Mouse (Mus musculus) liver, embryonic 14.5 days (tissue): ENCODE data around the gene Kcnq1. TPM values are rescaled to one million over a fixed set of nuclear protein-coding genes. Genes with fewer than 3 reads are reported as not detected.
A peak's percentile ranks its signal among the peaks of the same experiment; 100 is the strongest.

ENCODE experiments used
- ATAC-seq: fragments of 200-750 bp; cut with Nextera tagmentation; 2 replicates; pipeline ENCODE4 v1.8.0; 2017; ENCODE audit warnings: moderate number of reproducible peaks, mild to moderate bottlenecking, moderate library complexity; ENCODE audit not compliant: insufficient read depth
- DNase-seq, 3 experiments: peaks; one replicate each; pipeline ENCODE4 v3.0.0-alpha.2; 2012 to 2013; ENCODE audit warnings: low read depth in 3 of 3, low spot score in 3 of 3
- H3K27ac ChIP-seq: fragments of 300-500 bp; sonication (generic); 2 replicates; pipeline ENCODE4 v1.5.1; 2014; ENCODE audit warnings: moderate library complexity, mild to moderate bottlenecking, control low read depth, inconsistent platforms
- H3K27me3 ChIP-seq: fragments of 300-500 bp; sonication (generic); 2 replicates; pipeline ENCODE4 v1.6.1; 2014; ENCODE audit warnings: mild to moderate bottlenecking, low read length, moderate library complexity; ENCODE audit not compliant: control insufficient read depth, insufficient read depth
- H3K36me3 ChIP-seq: fragments of 300-500 bp; sonication (generic); replicated peaks from 2 replicates; pipeline ENCODE4 v1.6.1; 2014; ENCODE audit warnings: low read depth; ENCODE audit not compliant: control insufficient read depth, insufficient read depth
- H3K4me1 ChIP-seq, 2 experiments: fragments of 200-500 bp in 1 of 2; fragments of 300-500 bp in 1 of 2; sonication (generic) in 1 of 2; replicated peaks; 2 replicates each; pipeline ENCODE4 v1.6.1; 2012 to 2014; ENCODE audit warnings: antibody characterized with exemption in 1 of 2, inconsistent platforms in 1 of 2, low read length in 1 of 2; ENCODE audit not compliant: control insufficient read depth in 2 of 2, insufficient read depth in 2 of 2
- H3K4me2 ChIP-seq: fragments of 300-500 bp; sonication (generic); 2 replicates; pipeline ENCODE4 v1.6.1; 2014; ENCODE audit warnings: low read depth, mild to moderate bottlenecking, control low read depth, moderate library complexity
- H3K4me3 ChIP-seq, 2 experiments: fragments of 200-500 bp in 1 of 2; fragments of 300-500 bp in 1 of 2; sonication (generic) in 1 of 2; 2 replicates each; pipeline ENCODE4 v1.5.1; 2012 to 2014; ENCODE audit warnings: low read depth in 2 of 2, low read length in 2 of 2, mild to moderate bottlenecking in 2 of 2, control low read depth in 1 of 2, inconsistent platforms in 1 of 2, moderate library complexity in 1 of 2; ENCODE audit not compliant: insufficient read depth in 1 of 2
- H3K9ac ChIP-seq: fragments of 300-500 bp; sonication (generic); replicated peaks from 2 replicates; pipeline ENCODE4 v1.6.1; 2014; ENCODE audit warnings: mild to moderate bottlenecking, control low read depth, moderate library complexity
- H3K9me3 ChIP-seq: fragments of 300-500 bp; sonication (generic); 2 replicates; pipeline ENCODE4 v1.6.1; 2016; ENCODE audit warnings: low read length, mixed read lengths; ENCODE audit not compliant: control insufficient read depth
- CTCF ChIP-seq: IDR thresholded peaks from 2 replicates; pipeline ENCODE4 v1.5.1; 2016; ENCODE audit warnings: antibody characterized with exemption, low read depth, control low read depth
- EP300 ChIP-seq: IDR thresholded peaks from 2 replicates; pipeline ENCODE4 v1.6.1; 2016; ENCODE audit warnings: antibody characterized with exemption, low read depth
- WGBS: fragments of 180-500 bp; shearing (Covaris S2); extraction: QIAGEN DNeasy Blood & Tissue Kit; methylation state at CpG from one replicate; pipeline ENCODE4 v1.1.7; 2014; ENCODE audit not compliant: insufficient replicate concordance; 5-methylcytosine and 5-hydroxymethylcytosine counted together
- polyA plus RNA-seq, 2 experiments: library from polyadenylated mRNA; depleted of rRNA in 1 of 2; stranded (reverse) in 1 of 2; unstranded in 1 of 2; fragments of >200 nt; fragmentation: Nextera tagmentation in 1 of 2; extraction: Ambion mirVana in 1 of 2; gene quantifications; 2 replicates each; pipeline versions ENCODE4 v1.2.1 to v1.2.3; 2012 to 2014

Gene Kcnq1
- polyA plus RNA-seq, 2 experiments = 0.12 to 0.41 TPM

DNA sequence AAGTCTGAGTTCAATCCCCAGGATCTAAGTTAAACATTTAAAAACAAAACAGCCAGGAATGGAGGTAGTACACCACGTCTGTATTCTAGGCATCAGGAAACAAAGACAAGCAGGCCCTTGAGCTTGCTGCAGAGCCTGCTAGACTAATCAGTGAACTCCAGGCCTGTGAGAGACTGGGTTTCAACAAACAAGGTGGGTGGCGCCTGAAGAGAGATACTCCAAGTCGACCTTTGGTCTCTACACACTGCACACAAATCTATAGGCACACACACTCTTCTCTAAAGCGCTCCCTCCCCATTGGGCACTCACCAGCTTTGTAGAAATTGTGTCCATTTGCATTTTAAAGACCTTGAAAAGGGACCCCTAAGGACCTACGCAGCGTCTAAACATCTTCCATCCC lies 294.4 kb downstream of the Kcnq1 start:
- Histone ChIP-seq H3K27ac (no peak overlapping the region), H3K36me3 (no peaks in the 10 kb centered on the region), H3K9ac (no peak overlapping the region), H3K9me3 (no peaks in the 10 kb centered on the region), H3K4me2 (no peak overlapping the region), H3K4me3 (no peak overlapping the region), H3K27me3 (no peaks in the 10 kb centered on the region), H3K4me1 (peaks cover 0 to 4% of the 10 kb centered on the region in 2 experiments; a peak in 2 of 4 replicates)
- WGBS = 41% methylated on average over 6 of the region's 6 CpGs
- no peak for TF ChIP-seq EP300
- TF ChIP-seq CTCF = no peak
- ATAC-seq = peak; percentile 51
- DNase-seq = peak; percentile 7 to 17 (median 12)

- TF ChIP-seq EP300 (no peak), CTCF (no peak)
- Histone ChIP-seq H3K4me3 (no peak overlapping the region), H3K4me1 (peaks cover 0 to 4% of the 10 kb centered on the region in 2 experiments; a peak in 2 of 4 replicates), H3K27me3 (no peaks in the 10 kb centered on the region), H3K36me3 (no peaks in the 10 kb centered on the region), H3K4me2 (no peak overlapping the region), H3K9ac (no peak overlapping the region), H3K27ac (no peak overlapping the region), H3K9me3 (no peaks in the 10 kb centered on the region)
- ATAC-seq (no peak), DNase-seq (no peak)
- WGBS = 69% methylated on average over 5 of the region's 5 CpGs
Observed at GRCm38 (mm10) chr7:143401429-143402016, 295.4 kb downstream of the Kcnq1 start.

- ATAC-seq (no peak), DNase-seq (no peak)
- Histone ChIP-seq H3K9me3 (no peaks in the 10 kb centered on the region), H3K9ac (no peak overlapping the region), H3K27me3 (no peaks in the 10 kb centered on the region), H3K4me1 (peaks cover 0 to 4% of the 10 kb centered on the region in 2 experiments; a peak in 2 of 4 replicates), H3K4me2 (no peak overlapping the region), H3K4me3 (no peak overlapping the region), H3K27ac (no peak overlapping the region), H3K36me3 (no peaks in the 10 kb centered on the region)
- 36% methylated on average over 6 of the region's 6 CpGs for WGBS
- TF ChIP-seq CTCF (no peak), EP300 (no peak)
Observed at GRCm38 (mm10) chr7:143404296-143404695, 298.1 kb downstream of the Kcnq1 start.

DNA sequence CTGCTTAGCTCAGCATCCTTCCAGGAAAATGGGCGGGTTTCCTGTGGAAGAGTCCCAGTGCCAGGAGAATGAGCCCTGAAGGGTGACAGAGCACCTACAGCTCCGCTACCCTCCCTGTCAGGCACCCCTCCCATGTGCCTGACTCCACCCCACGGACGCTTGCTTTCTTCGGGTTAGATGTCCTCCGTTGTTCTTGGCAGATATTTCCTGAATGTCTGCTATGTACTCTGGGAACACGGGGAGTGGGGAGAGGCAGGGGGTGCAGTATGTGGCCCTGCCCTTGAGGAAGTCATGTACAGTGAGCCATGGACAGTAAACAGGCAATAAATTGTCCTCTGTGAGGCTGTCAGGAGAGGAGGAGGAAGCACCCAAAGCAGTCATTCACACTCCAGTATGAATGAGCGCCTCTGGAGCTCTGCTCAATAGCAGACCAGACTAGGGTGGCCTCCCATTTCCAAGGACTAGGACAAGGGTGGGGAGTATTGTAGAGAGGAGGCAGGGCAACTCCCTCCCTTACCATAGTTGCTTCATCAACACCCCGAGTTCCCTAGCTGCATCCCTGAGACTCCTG lies 301.9 kb downstream of the Kcnq1 start:
- Histone ChIP-seq H3K4me2 (no peak overlapping the region), H3K27me3 (no peaks in the 10 kb centered on the region), H3K4me3 (no peak overlapping the region), H3K9ac (no peak overlapping the region), H3K36me3 (no peaks in the 10 kb centered on the region), H3K27ac (no peak overlapping the region), H3K9me3 (no peaks in the 10 kb centered on the region), H3K4me1 (no peaks in the 10 kb centered on the region)
- 35% methylated on average over 9 of the region's 9 CpGs for WGBS
- TF ChIP-seq CTCF (no peak), EP300 (no peak)
- ATAC-seq = no peak
- no peak for DNase-seq

DNA sequence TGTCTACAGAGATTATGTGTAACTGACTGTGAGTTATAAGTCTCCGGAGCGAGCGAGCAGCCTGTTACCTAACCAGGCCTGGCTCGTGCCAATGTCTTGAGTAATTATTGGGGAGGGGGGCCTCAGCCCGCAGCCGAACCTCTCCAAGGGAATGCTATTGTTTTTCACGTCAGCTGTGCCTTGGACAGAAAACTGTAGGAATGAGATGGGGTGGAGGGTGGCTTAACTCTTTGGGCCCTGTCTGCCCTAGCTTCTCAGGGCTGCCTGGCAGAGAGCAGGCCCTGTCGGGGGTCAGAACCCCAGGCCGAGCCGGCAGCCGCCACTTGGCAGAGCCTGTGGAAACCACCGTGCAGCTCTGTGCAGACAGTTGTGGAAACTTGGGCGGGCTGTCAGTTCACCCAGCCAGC lies 302.5 kb downstream of the Kcnq1 start:
- Histone ChIP-seq H3K9ac (no peak overlapping the region), H3K4me1 (no peaks in the 10 kb centered on the region), H3K27me3 (no peaks in the 10 kb centered on the region), H3K4me2 (no peak overlapping the region), H3K4me3 (no peak overlapping the region), H3K36me3 (no peaks in the 10 kb centered on the region), H3K9me3 (no peaks in the 10 kb centered on the region), H3K27ac (no peak overlapping the region)
- no peak for TF ChIP-seq EP300
- TF ChIP-seq CTCF = no peak
- 64% methylated on average over 13 of the region's 13 CpGs for WGBS
- ATAC-seq = no peak
- DNase-seq = no peak
